Mouse (Mus musculus) heart, embryonic 13.5 days (tissue): ENCODE measurements around the gene Ccsap. TPM values are rescaled to one million over a fixed set of nuclear protein-coding genes. Genes with fewer than 3 reads are reported as not detected.
"Not testable (repeated sequence)": the region's sequence is repeated elsewhere in the genome, so short reads cannot be mapped to it uniquely, and the experiment has no call there.

Experiments used
- ATAC-seq: fragments of 200-750 bp; cut with Nextera tagmentation; 2 replicates; pipeline ENCODE4 v1.8.0; 2017; ENCODE audit warnings: moderate TSS enrichment; ENCODE audit not compliant: insufficient number of reproducible peaks, low FRiP score, low TSS enrichment; ENCODE audit errors: extremely low read depth
- H3K27ac ChIP-seq: fragments of 300-500 bp; sonication (generic); replicated peaks from 2 replicates; pipeline ENCODE4 v1.5.1; 2015; ENCODE audit warnings: moderate library complexity, mild to moderate bottlenecking, inconsistent platforms
- H3K27me3 ChIP-seq: fragments of 300-500 bp; sonication (generic); replicated peaks from 2 replicates; pipeline ENCODE4 v1.6.1; 2015; ENCODE audit warnings: mild to moderate bottlenecking, inconsistent platforms
- H3K36me3 ChIP-seq: fragments of 300-500 bp; sonication (generic); 2 replicates; pipeline ENCODE4 v1.6.1; 2015; ENCODE audit warnings: mild to moderate bottlenecking, inconsistent platforms
- H3K4me1 ChIP-seq: fragments of 300-500 bp; sonication (generic); 2 replicates; pipeline ENCODE4 v1.6.1; 2015; ENCODE audit warnings: inconsistent platforms
- H3K4me2 ChIP-seq: fragments of 300-500 bp; sonication (generic); 2 replicates; pipeline ENCODE4 v1.6.1; 2015; ENCODE audit warnings: inconsistent platforms, mild to moderate bottlenecking, moderate library complexity
- H3K4me3 ChIP-seq: fragments of 300-500 bp; sonication (generic); 2 replicates; pipeline ENCODE4 v1.5.1; 2015; ENCODE audit warnings: moderate library complexity, mild to moderate bottlenecking, inconsistent platforms
- H3K9ac ChIP-seq: fragments of 300-500 bp; sonication (generic); 2 replicates; pipeline ENCODE4 v1.6.1; 2015; ENCODE audit warnings: inconsistent platforms, mild to moderate bottlenecking, moderate library complexity
- H3K9me3 ChIP-seq: fragments of 300-500 bp; sonication (generic); 2 replicates; pipeline ENCODE4 v1.6.1; 2016; ENCODE audit warnings: inconsistent platforms
- WGBS: fragments of 180-500 bp; shearing (Covaris S2); methylation state at CpG from one replicate; pipeline ENCODE4 v1.1.7; 2015; ENCODE audit warnings: mixed read lengths; 5-methylcytosine and 5-hydroxymethylcytosine counted together
- polyA plus RNA-seq: library from polyadenylated mRNA; unstranded; fragments of >200 nt; fragmentation: Nextera tagmentation; extraction: Ambion mirVana; gene quantifications from 2 replicates; pipeline ENCODE4 v1.2.1, GENCODE M21; 2015

Gene Ccsap
- polyA plus RNA-seq, 1 experiment from 2014 or later: 2.5 TPM

GRCm38 (mm10) chr8:123815325-123815724 lies 44.7 kb downstream of the Ccsap start:
- ATAC-seq: no peak
- H3K4me2 ChIP-seq: no peak overlapping the region
- no peak overlapping the region for H3K9ac ChIP-seq
- 46% methylated on average over 11 of the region's 11 CpGs for WGBS
- H3K4me1 ChIP-seq: peaks cover 27% of the 10 kb centered on the region
- H3K9me3 ChIP-seq: no peaks in the 10 kb centered on the region
- peaks cover 8% of the 10 kb centered on the region for H3K36me3 ChIP-seq
- no peaks in the 10 kb centered on the region for H3K27me3 ChIP-seq
- H3K27ac ChIP-seq: no peak overlapping the region
- no peak overlapping the region for H3K4me3 ChIP-seq

- H3K9me3 ChIP-seq: no peaks in the 10 kb centered on the region
These were observed 46.1 kb downstream of the Ccsap start for GRCm38 (mm10) chr8:123813892-123814266.

GRCm38 (mm10) chr8:123813173-123813891 lies 46.7 kb downstream of the Ccsap start:
- H3K9me3 ChIP-seq: no peaks in the 10 kb centered on the region
- H3K27me3 ChIP-seq: no peaks in the 10 kb centered on the region
- 76% methylated on average over 16 of the region's 16 CpGs for WGBS
- H3K4me2 ChIP-seq: no peak overlapping the region
- H3K4me3 ChIP-seq: no peak overlapping the region
- no peak overlapping the region for H3K27ac ChIP-seq
- no peak overlapping the region for H3K9ac ChIP-seq
- H3K4me1 ChIP-seq: peaks cover 27% of the 10 kb centered on the region
- peaks cover 5% of the 10 kb centered on the region for H3K36me3 ChIP-seq
- ATAC-seq: no peak

More at GRCm38 (mm10) chr8:123813892-123814266, 46.1 kb downstream of the Ccsap start:
- Histone ChIP-seq H3K4me3 (no peak overlapping the region), H3K27ac (no peak overlapping the region), H3K9ac (no peak overlapping the region), H3K27me3 (no peaks in the 10 kb centered on the region), H3K36me3 (peaks cover 5% of the 10 kb centered on the region), H3K4me2 (no peak overlapping the region), H3K4me1 (peaks cover 27% of the 10 kb centered on the region)
- WGBS: 77% methylated on average over 4 of the region's 4 CpGs
- no peak for ATAC-seq

- peaks cover 38% of the 10 kb centered on the region for H3K4me1 ChIP-seq
These were observed 47.8 kb downstream of the Ccsap start for GRCm38 (mm10) chr8:123812227-123812626.

GRCm38 (mm10) chr8:123809342-123809741 lies 50.7 kb downstream of the Ccsap start:
- peaks cover 37% of the 10 kb centered on the region for H3K4me1 ChIP-seq
- not testable (repeated sequence) for H3K27me3 ChIP-seq, H3K4me2 ChIP-seq, H3K9me3 ChIP-seq, H3K4me3 ChIP-seq, H3K9ac ChIP-seq, ATAC-seq, H3K27ac ChIP-seq, H3K36me3 ChIP-seq
- 89% methylated on average over 4 of the region's 4 CpGs for WGBS

More at GRCm38 (mm10) chr8:123812227-123812626, 47.8 kb downstream of the Ccsap start:
- Histone ChIP-seq H3K4me3 (no peak overlapping the region), H3K9me3 (no peaks in the 10 kb centered on the region), H3K36me3 (no peaks in the 10 kb centered on the region), H3K9ac (no peak overlapping the region), H3K27me3 (no peaks in the 10 kb centered on the region), H3K4me2 (no peak overlapping the region), H3K27ac (no peak overlapping the region)
- no peak for ATAC-seq
- 78% methylated on average over 5 of the region's 5 CpGs for WGBS

- Histone ChIP-seq H3K4me1 (peaks cover 34% of the 10 kb centered on the region), H3K27ac (no peak overlapping the region), H3K9ac (no peak overlapping the region), H3K9me3 (no peaks in the 10 kb centered on the region), H3K36me3 (no peaks in the 10 kb centered on the region), H3K4me3 (no peak overlapping the region), H3K4me2 (no peak overlapping the region), H3K27me3 (no peaks in the 10 kb centered on the region)
- no peak for ATAC-seq
- 74% methylated on average over 7 of the region's 7 CpGs for WGBS
These were observed 51.3 kb downstream of the Ccsap start for GRCm38 (mm10) chr8:123808671-123809070.

- Histone ChIP-seq H3K9me3 (no peaks in the 10 kb centered on the region), H3K4me3 (peak overlapping the region; percentile 84; the same call in 1 of the 2 replicates), H3K27ac (no peak overlapping the region), H3K9ac (peak overlapping the region; percentile 96), H3K27me3 (no peaks in the 10 kb centered on the region), H3K36me3 (no peaks in the 10 kb centered on the region), H3K4me2 (peak overlapping the region; percentile 91), H3K4me1 (peaks cover 28% of the 10 kb centered on the region)
- no peak for ATAC-seq
- WGBS: 70% methylated on average over 6 of the region's 6 CpGs
These were observed 52.0 kb downstream of the Ccsap start for GRCm38 (mm10) chr8:123807852-123808573.

- H3K9ac ChIP-seq: peak overlapping the region; percentile 96
- peak overlapping the region; percentile 71 for H3K27ac ChIP-seq
- no peak for ATAC-seq
- no peaks in the 10 kb centered on the region for H3K36me3 ChIP-seq
- H3K4me2 ChIP-seq: peak overlapping the region; percentile 91
- H3K9me3 ChIP-seq: no peaks in the 10 kb centered on the region
- peak overlapping the region; percentile 84 for H3K4me3 ChIP-seq
- no peaks in the 10 kb centered on the region for H3K27me3 ChIP-seq
- H3K4me1 ChIP-seq: peaks cover 27% of the 10 kb centered on the region
- 5% methylated on average over 14 of the region's 14 CpGs for WGBS
These were observed 53.0 kb downstream of the Ccsap start for GRCm38 (mm10) chr8:123807024-123807431.

GRCm38 (mm10) chr8:123806374-123806935 lies 53.6 kb downstream of the Ccsap start:
- no peak for ATAC-seq

GRCm38 (mm10) chr8:123805718-123806373 lies 54.2 kb downstream of the Ccsap start, which contains the start of gene Rab4a:
Gene Rab4a, plus strand, starts transcription at chr8:123805985.
- Histone ChIP-seq H3K4me3 (peak within 1 kb of the TSS; percentile 84), H3K27me3 (no peaks in the 10 kb centered on the region), H3K9me3 (no peaks in the 10 kb centered on the region), H3K36me3 (no peaks in the 10 kb centered on the region), H3K4me2 (peak within 1 kb of the TSS; percentile 91), H3K9ac (peak within 1 kb of the TSS; percentile 96), H3K27ac (peak within 1 kb of the TSS; percentile 71), H3K4me1 (peaks cover 27% of the 10 kb centered on the region)
- WGBS: under 1% methylated on average over 45 of the region's 48 CpGs
- peak; percentile 71 for ATAC-seq

More at GRCm38 (mm10) chr8:123806374-123806935, 53.6 kb downstream of the Ccsap start:
- H3K9ac ChIP-seq: peak overlapping the region; percentile 96
- H3K9me3 ChIP-seq: no peaks in the 10 kb centered on the region
- H3K36me3 ChIP-seq: no peaks in the 10 kb centered on the region
- peak overlapping the region; percentile 91 for H3K4me2 ChIP-seq
- H3K27ac ChIP-seq: peak overlapping the region; percentile 71
- WGBS: 3% methylated on average over 12 of the region's 12 CpGs
- peak overlapping the region; percentile 84 for H3K4me3 ChIP-seq
- no peaks in the 10 kb centered on the region for H3K27me3 ChIP-seq
- peaks cover 27% of the 10 kb centered on the region for H3K4me1 ChIP-seq

- no peaks in the 10 kb centered on the region for H3K9me3 ChIP-seq
These were observed 54.7 kb downstream of the Ccsap start for GRCm38 (mm10) chr8:123805209-123805717.

More at GRCm38 (mm10) chr8:123805209-123805717, 54.7 kb downstream of the Ccsap start:
- Histone ChIP-seq H3K36me3 (no peaks in the 10 kb centered on the region), H3K9ac (peak overlapping the region; percentile 96), H3K27me3 (no peaks in the 10 kb centered on the region), H3K4me2 (peak overlapping the region; percentile 91), H3K4me3 (peak overlapping the region; percentile 84), H3K27ac (peak overlapping the region; percentile 71), H3K4me1 (peaks cover 27% of the 10 kb centered on the region)
- ATAC-seq: no peak
- WGBS: 18% methylated on average over 15 of the region's 15 CpGs
